Mouse (Mus musculus) frontal cortex, adult 2 months (tissue): ENCODE measurements at regions not wholly inside any gene's neighbourhood (a gene's known extent, or its start where the extent isn't known, plus 50 kb on each side); places are given as distances from the start of the nearest gene placed in this dataset.
A peak's percentile ranks its signal among the peaks of the same experiment; 100 is the strongest.

Experiments used
- DNase-seq, 2 experiments: peaks; one replicate each; pipeline ENCODE4 v3.0.0; 2022; ENCODE audit warnings: low spot score in 1 of 2; ENCODE audit errors: extremely low spot score in 1 of 2

- no peak for DNase-seq
These were observed 165.7 kb downstream of the Lrrc3b start for GRCm38 (mm10) chr14:15273107-15273506.

DNA sequence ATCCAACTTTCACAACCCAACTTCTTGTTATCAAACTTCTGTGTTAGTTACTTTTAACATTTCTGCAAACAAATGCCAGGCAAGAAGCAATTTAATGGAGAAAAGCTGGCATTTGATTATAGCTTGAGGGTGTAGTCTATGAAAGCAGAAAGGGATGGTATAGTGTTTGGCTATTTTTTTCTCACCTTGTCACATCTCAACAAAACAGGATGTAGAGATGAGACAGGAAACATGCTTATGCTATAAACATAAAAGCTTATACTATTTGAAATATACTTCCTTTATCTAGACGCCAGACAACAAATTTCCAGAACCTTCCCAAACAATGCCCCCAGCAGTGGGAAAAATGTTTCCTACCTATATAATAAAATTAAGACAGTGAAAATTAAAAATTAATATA, 166.4 kb downstream of the Lrrc3b start:
- no peak for DNase-seq

- no peak for DNase-seq
These were observed 172.5 kb downstream of the Lrrc3b start for GRCm38 (mm10) chr14:15266287-15266686.

GRCm38 (mm10) chr14:15262996-15263395, 175.8 kb downstream of the Lrrc3b start:
- DNase-seq, result no peak

- DNase-seq, result peak in 1 of 2 experiments; percentile 33
These were observed 183.1 kb downstream of the Lrrc3b start for GRCm38 (mm10) chr14:15255729-15256128.

DNA sequence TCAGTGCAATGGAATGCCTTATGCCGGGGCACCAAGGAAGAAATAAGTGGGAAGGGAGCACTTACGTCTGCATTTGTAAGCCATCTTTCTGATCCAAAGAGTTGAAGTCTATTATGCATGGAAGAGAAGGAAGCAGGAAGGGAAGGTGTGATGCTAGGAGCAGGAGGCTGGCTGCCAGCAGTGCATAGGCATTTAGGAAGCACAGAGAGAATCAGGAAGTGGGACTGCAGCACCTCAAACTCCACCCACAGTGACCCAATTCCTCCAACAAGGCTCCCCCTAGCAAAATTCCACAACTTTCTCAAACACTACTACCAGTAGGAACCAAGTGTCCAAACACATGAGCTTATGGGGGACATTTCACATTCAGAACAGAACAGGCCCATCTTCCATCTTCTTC, 233.2 kb downstream of the Lrrc3b start:
- peak in 1 of 2 experiments; percentile 18 for DNase-seq

DNA sequence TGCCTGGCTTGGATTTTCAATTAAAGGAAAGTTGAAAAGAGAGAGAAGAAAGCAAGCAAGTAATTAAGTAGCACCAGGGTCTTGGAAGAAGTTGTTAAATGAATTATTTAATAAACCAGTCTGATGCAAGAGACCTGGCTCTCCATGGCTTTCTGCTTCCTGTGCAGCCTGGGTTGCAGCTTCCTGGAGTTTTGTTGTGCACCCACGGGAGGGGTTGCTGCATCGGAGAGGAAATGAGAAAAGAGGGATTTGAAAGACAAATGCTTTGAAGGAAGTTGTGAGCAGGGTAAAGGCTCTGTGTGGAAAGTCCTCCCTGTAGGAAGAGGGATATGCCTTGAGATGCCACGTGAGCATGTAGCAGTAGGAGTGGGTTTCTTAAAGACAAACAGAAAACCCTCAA, 234.5 kb downstream of the Lrrc3b start:
- no peak for DNase-seq
